In genomic region chr13:3729926-3730698, GRCm38 (mm10) we compare ENCODE assay signal across 8 mouse cellular contexts.
DNase-seq lines count a peak whose midpoint lies in the region; ATAC-seq and TF ChIP-seq lines count a peak whose summit lies in the region.

No protein-coding gene starts in this region.

- no peak overlapping the region for H3K4me2 ChIP-seq in forebrain, embryonic 16.5 days (ENCODE audit: low read length)
- no peak overlapping the region for H3K4me2 ChIP-seq in neural tube, embryonic 11.5 days (ENCODE audit: low read depth)

- intact Hi-C loops in heart, adult 2 months (cut with DNase I) = loop anchor here (5.0 kb wide), 1 partner anchor 162 kb away; no protein-coding TSS in a partner anchor
- intact Hi-C loops in left cerebral cortex, postnatal 14 days (cut with DNase I) = no loop called here

- no peak for TF ChIP-seq CTCF in heart, adult 2 months (IDR thresholded peaks at IDR 0.05)

- H3K27me3 ChIP-seq in forebrain, embryonic 10.5 days (ENCODE audit: poor library complexity, severe bottlenecking) = no peaks in the 10 kb centered on the region
- no peaks in the 10 kb centered on the region for H3K27me3 ChIP-seq in forebrain, embryonic 16.5 days (replicated peaks; ENCODE audit: control insufficient read depth, insufficient read depth, low read length)
- no peaks in the 10 kb centered on the region for H3K27me3 ChIP-seq in heart, adult 2 months (ENCODE audit: control insufficient read depth, insufficient read depth, low read length)
- H3K27me3 ChIP-seq in limb, embryonic 10.5 days (ENCODE audit: low read depth, poor library complexity, severe bottlenecking) = no peaks in the 10 kb centered on the region
- no peaks in the 10 kb centered on the region for H3K27me3 ChIP-seq in neural tube, embryonic 11.5 days (ENCODE audit: control insufficient read depth, insufficient read depth, low read length)

- H3K79me2 ChIP-seq in heart, adult 2 months (replicated peaks; ENCODE audit: control insufficient read depth, insufficient read depth, low read length) = no peaks in the 10 kb centered on the region

- no peak overlapping the region for H3K9ac ChIP-seq in forebrain, embryonic 16.5 days (replicated peaks; ENCODE audit: low read depth, low read length)
- no peak overlapping the region for H3K9ac ChIP-seq in heart, adult 2 months (ENCODE audit: low read depth, low read length)
- H3K9ac ChIP-seq in neural tube, embryonic 11.5 days (ENCODE audit: low read length) = no peak overlapping the region

- peak; percentile 63 for DNase-seq in forebrain, embryonic 10.5 days (ENCODE audit: extremely low spot score, low spot score)
- DNase-seq in heart, adult 2 months = peak; percentile 40 to 54
- DNase-seq in limb, embryonic 10.5 days (ENCODE audit: low spot score) = peak; percentile 43
- peak; percentile 26 for DNase-seq in neural tube, embryonic 11.5 days (ENCODE audit: low spot score)
- DNase-seq in right cerebral cortex, postnatal 14 days = no peak
- no peak for DNase-seq in left cerebral cortex, postnatal 14 days (ENCODE audit: low spot score in 2 of 2)
- DNase-seq in layer of hippocampus, adult 11-12 months (ENCODE audit: low spot score) = no peak

- H3K27ac ChIP-seq in forebrain, embryonic 10.5 days = peak overlapping the region; percentile 75
- no peak overlapping the region for H3K27ac ChIP-seq in forebrain, embryonic 16.5 days (ENCODE audit: low read length)
- H3K27ac ChIP-seq in heart, adult 2 months = peak overlapping the region; percentile 64
- H3K27ac ChIP-seq in limb, embryonic 10.5 days = peak overlapping the region; percentile 77
- no peak overlapping the region for H3K27ac ChIP-seq in neural tube, embryonic 11.5 days (ENCODE audit: low read depth, low read length)

- no peak overlapping the region for H3K4me3 ChIP-seq in forebrain, embryonic 10.5 days
- H3K4me3 ChIP-seq in forebrain, embryonic 16.5 days (replicated peaks; ENCODE audit: low read length) = no peak overlapping the region
- H3K4me3 ChIP-seq in heart, adult 2 months = no peak overlapping the region
- no peak overlapping the region for H3K4me3 ChIP-seq in limb, embryonic 10.5 days
- no peak overlapping the region for H3K4me3 ChIP-seq in neural tube, embryonic 11.5 days (ENCODE audit: low read depth, low read length)

- H3K4me1 ChIP-seq in forebrain, embryonic 10.5 days = peaks cover 26% of the 10 kb centered on the region
- peaks cover 4% of the 10 kb centered on the region for H3K4me1 ChIP-seq in forebrain, embryonic 16.5 days (replicated peaks; ENCODE audit: control insufficient read depth, insufficient read depth, low read length)
- H3K4me1 ChIP-seq in heart, adult 2 months (ENCODE audit: control insufficient read depth, insufficient read depth, low read length) = peaks cover 9% of the 10 kb centered on the region
- peaks cover 18% of the 10 kb centered on the region for H3K4me1 ChIP-seq in limb, embryonic 10.5 days
- H3K4me1 ChIP-seq in neural tube, embryonic 11.5 days (ENCODE audit: control insufficient read depth, insufficient read depth, low read length) = 0 out of 2 replicates have a peak, but pooled peaks cover 2% of the 10 kb centered on the region

- peak; percentile 50; the same call in 1 of the 2 replicates for TF ChIP-seq EP300 in heart, adult 2 months (IDR thresholded peaks at IDR 0.05; ENCODE audit: insufficient read depth, low read depth, low read length)

- no peaks in the 10 kb centered on the region for H3K9me3 ChIP-seq in forebrain, embryonic 10.5 days
- H3K9me3 ChIP-seq in forebrain, embryonic 16.5 days (ENCODE audit: control insufficient read depth, low read length) = no peaks in the 10 kb centered on the region
- no peaks in the 10 kb centered on the region for H3K9me3 ChIP-seq in limb, embryonic 10.5 days (replicated peaks)
- H3K9me3 ChIP-seq in neural tube, embryonic 11.5 days (ENCODE audit: control insufficient read depth, low read length) = no peaks in the 10 kb centered on the region

- no peaks in the 10 kb centered on the region for H3K36me3 ChIP-seq in forebrain, embryonic 10.5 days (replicated peaks)
- H3K36me3 ChIP-seq in forebrain, embryonic 16.5 days (ENCODE audit: control insufficient read depth, insufficient read depth) = no peaks in the 10 kb centered on the region
- no peaks in the 10 kb centered on the region for H3K36me3 ChIP-seq in heart, adult 2 months (ENCODE audit: control insufficient read depth, insufficient read depth, low read length)
- no peaks in the 10 kb centered on the region for H3K36me3 ChIP-seq in limb, embryonic 10.5 days
- no peaks in the 10 kb centered on the region for H3K36me3 ChIP-seq in neural tube, embryonic 11.5 days (ENCODE audit: control insufficient read depth, insufficient read depth, low read length)

- no peak for ATAC-seq in forebrain, embryonic 16.5 days
- peak; percentile 48; the same call in 1 of the 2 replicates for ATAC-seq in neural tube, embryonic 11.5 days (ENCODE audit: insufficient read depth, low FRiP score, low TSS enrichment)

- 0 out of 2 replicates have a peak, but pooled peaks have one; percentile 11 for TF ChIP-seq POLR2A in heart, adult 2 months (IDR thresholded peaks at IDR 0.05; ENCODE audit: insufficient read depth, low read depth, low read length)

- WGBS in forebrain, embryonic 10.5 days = 2% methylated on average over 3 of the region's 3 CpGs
- WGBS in forebrain, embryonic 16.5 days = 0% methylated on average over 3 of the region's 3 CpGs
- 12% methylated on average over 3 of the region's 3 CpGs for WGBS in heart, adult 2 months
- WGBS in limb, embryonic 10.5 days = 6% methylated on average over 3 of the region's 3 CpGs
- WGBS in neural tube, embryonic 11.5 days = 1% methylated on average over 3 of the region's 3 CpGs

Comparison
In these comparisons a context has a peak if more than half of its experiments do, and no peak if none do; other contexts are left out.
1. H3K27ac ChIP-seq: peak in forebrain, embryonic 10.5 days (single experiment), heart, adult 2 months (single experiment) and limb, embryonic 10.5 days (single experiment); none in forebrain, embryonic 16.5 days (single experiment) and neural tube, embryonic 11.5 days (single experiment).
2. DNase-seq: peak in forebrain, embryonic 10.5 days (single experiment), heart, adult 2 months (2 of 2), limb, embryonic 10.5 days (single experiment) and neural tube, embryonic 11.5 days (single experiment); none in right cerebral cortex, postnatal 14 days (single experiment), left cerebral cortex, postnatal 14 days (0 of 2) and layer of hippocampus, adult 11-12 months (single experiment).